Mouse (Mus musculus) bone marrow macrophage, adult 2 months (primary cell): ENCODE measurements around the gene F10.

Experiments used
- CTCF ChIP-seq: IDR thresholded peaks from 2 replicates; pipeline ENCODE4 v1.5.1; 2012; ENCODE audit warnings: low read depth, mild to moderate bottlenecking, low read length, moderate library complexity
- POLR2A ChIP-seq: IDR thresholded peaks from 2 replicates; pipeline ENCODE4 v1.6.1; 2012; ENCODE audit warnings: mild to moderate bottlenecking, low read depth, low read length, borderline replicate concordance

GRCm38 (mm10) chr8:12996831-12997275 lies 40.3 kb upstream of the F10 start:
- TF ChIP-seq POLR2A, result no peak
- TF ChIP-seq CTCF, result no peak
